Mouse (Mus musculus): ENCODE data around the gene Dusp23. TPM values are rescaled to one million over a fixed set of nuclear protein-coding genes. Genes with fewer than 3 reads are reported as not detected.

Gene Dusp23
- polyA plus RNA-seq (2012; rRNA removed) = 5.8 and 6.1 TPM in 2 replicates

GRCm38 (mm10) chr1:172632451-172633326, at the start of gene Dusp23:
Dusp23 (minus strand) TSS chr1:172632962.
- H3K4me3 ChIP-seq (ENCODE audit: control insufficient read depth, low read depth, low read length) = peak within 1 kb of the TSS; percentile 89
- H3K4me1 ChIP-seq (ENCODE audit: control insufficient read depth, insufficient read depth, low read length) = peaks cover 6% of the 10 kb centered on the region
- H3K36me3 ChIP-seq (ENCODE audit: control insufficient read depth, insufficient read depth, low read length) = no peaks in the 10 kb centered on the region
- H3K27me3 ChIP-seq (ENCODE audit: control insufficient read depth, insufficient read depth, low read length) = no peaks in the 10 kb centered on the region
- peak within 1 kb of the TSS; percentile 77 for H3K27ac ChIP-seq (ENCODE audit: control insufficient read depth, insufficient read depth, low read depth, low read length)
- peak; percentile 87 for TF ChIP-seq CTCF (IDR thresholded peaks at IDR 0.05; ENCODE audit: control insufficient read depth, insufficient read depth, insufficient replicate concordance, low read depth, low read length)
- peak; percentile 57; the same call in 1 of the 2 replicates for TF ChIP-seq POLR2A (IDR thresholded peaks at IDR 0.05; ENCODE audit: control insufficient read depth, low read depth, low read length)

- Histone ChIP-seq H3K4me1 (ENCODE audit: control insufficient read depth, insufficient read depth, low read length) (no peaks in the 10 kb centered on the region), H3K36me3 (ENCODE audit: control insufficient read depth, insufficient read depth, low read length) (no peaks in the 10 kb centered on the region), H3K27ac (ENCODE audit: control insufficient read depth, insufficient read depth, low read depth, low read length) (no peak overlapping the region), H3K27me3 (ENCODE audit: control insufficient read depth, insufficient read depth, low read length) (no peaks in the 10 kb centered on the region), H3K4me3 (ENCODE audit: control insufficient read depth, low read depth, low read length) (no peak overlapping the region)
- no peak for TF ChIP-seq POLR2A (IDR thresholded peaks at IDR 0.05; ENCODE audit: control insufficient read depth, low read depth, low read length)
- TF ChIP-seq CTCF (IDR thresholded peaks at IDR 0.05; ENCODE audit: control insufficient read depth, insufficient read depth, insufficient replicate concordance, low read depth, low read length) = no peak
These were observed 48.0 kb upstream of the Dusp23 start for GRCm38 (mm10) chr1:172680742-172681141.

DNA sequence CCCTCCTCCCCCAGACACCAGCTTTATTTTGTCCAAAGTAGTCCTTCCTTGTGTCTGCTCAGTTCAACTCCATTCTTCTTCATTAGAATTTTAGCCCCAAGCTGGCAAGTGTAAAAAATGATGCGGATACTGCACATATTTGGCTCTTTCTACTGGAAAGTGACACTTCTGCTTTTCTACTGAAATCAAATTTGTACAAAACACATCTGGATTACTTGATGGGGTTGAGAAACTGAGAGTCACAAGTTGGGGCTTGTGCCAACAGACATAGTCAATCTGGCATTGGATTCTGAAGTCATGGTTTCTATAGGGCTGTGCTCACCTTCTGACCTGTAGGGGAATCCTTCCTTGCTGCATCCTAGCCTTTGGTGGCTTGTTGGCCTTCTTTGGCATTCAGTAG, 38.0 kb upstream of the Dusp23 start:
- Histone ChIP-seq H3K4me1 (ENCODE audit: control insufficient read depth, insufficient read depth, low read length) (no peaks in the 10 kb centered on the region), H3K27ac (ENCODE audit: control insufficient read depth, insufficient read depth, low read depth, low read length) (no peak overlapping the region), H3K27me3 (ENCODE audit: control insufficient read depth, insufficient read depth, low read length) (no peaks in the 10 kb centered on the region), H3K36me3 (ENCODE audit: control insufficient read depth, insufficient read depth, low read length) (no peaks in the 10 kb centered on the region), H3K4me3 (ENCODE audit: control insufficient read depth, low read depth, low read length) (no peak overlapping the region)
- TF ChIP-seq CTCF (IDR thresholded peaks at IDR 0.05; ENCODE audit: control insufficient read depth, insufficient read depth, insufficient replicate concordance, low read depth, low read length) = no peak
- no peak for TF ChIP-seq POLR2A (IDR thresholded peaks at IDR 0.05; ENCODE audit: control insufficient read depth, low read depth, low read length)

- H3K36me3 ChIP-seq (ENCODE audit: control insufficient read depth, insufficient read depth, low read length) = no peaks in the 10 kb centered on the region
- no peak overlapping the region for H3K27ac ChIP-seq (ENCODE audit: control insufficient read depth, insufficient read depth, low read depth, low read length)
- H3K4me3 ChIP-seq (ENCODE audit: control insufficient read depth, low read depth, low read length) = no peak overlapping the region
- H3K27me3 ChIP-seq (ENCODE audit: control insufficient read depth, insufficient read depth, low read length) = no peaks in the 10 kb centered on the region
- H3K4me1 ChIP-seq (ENCODE audit: control insufficient read depth, insufficient read depth, low read length) = no peaks in the 10 kb centered on the region
- TF ChIP-seq POLR2A (IDR thresholded peaks at IDR 0.05; ENCODE audit: control insufficient read depth, low read depth, low read length) = no peak
These were observed 34.8 kb upstream of the Dusp23 start for GRCm38 (mm10) chr1:172667597-172667996.

DNA sequence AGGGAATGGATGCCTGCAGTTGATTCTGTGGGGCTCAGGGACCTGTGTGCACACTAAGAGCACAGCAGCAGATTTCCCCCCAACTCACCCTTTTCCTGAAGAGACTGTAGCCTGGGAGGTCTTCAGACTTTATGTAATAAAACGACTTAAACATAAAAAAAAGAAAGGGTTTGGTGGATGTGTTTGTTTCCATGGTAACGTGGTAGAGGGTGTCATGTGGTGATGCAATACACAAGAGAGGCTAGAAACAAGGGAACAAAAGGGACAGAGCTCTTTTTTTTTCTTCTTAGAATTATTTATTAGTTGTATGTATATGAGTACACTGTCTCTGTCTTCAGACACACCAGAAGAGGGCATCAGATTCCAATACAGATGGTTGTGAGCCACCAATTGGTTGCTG, 32.7 kb upstream of the Dusp23 start:
- Histone ChIP-seq H3K27me3 (ENCODE audit: control insufficient read depth, insufficient read depth, low read length) (no peaks in the 10 kb centered on the region), H3K4me3 (ENCODE audit: control insufficient read depth, low read depth, low read length) (no peak overlapping the region), H3K4me1 (ENCODE audit: control insufficient read depth, insufficient read depth, low read length) (no peaks in the 10 kb centered on the region), H3K36me3 (ENCODE audit: control insufficient read depth, insufficient read depth, low read length) (no peaks in the 10 kb centered on the region), H3K27ac (ENCODE audit: control insufficient read depth, insufficient read depth, low read depth, low read length) (no peak overlapping the region)
- TF ChIP-seq POLR2A (IDR thresholded peaks at IDR 0.05; ENCODE audit: control insufficient read depth, low read depth, low read length) = no peak
- TF ChIP-seq CTCF (IDR thresholded peaks at IDR 0.05; ENCODE audit: control insufficient read depth, insufficient read depth, insufficient replicate concordance, low read depth, low read length) = no peak

DNA sequence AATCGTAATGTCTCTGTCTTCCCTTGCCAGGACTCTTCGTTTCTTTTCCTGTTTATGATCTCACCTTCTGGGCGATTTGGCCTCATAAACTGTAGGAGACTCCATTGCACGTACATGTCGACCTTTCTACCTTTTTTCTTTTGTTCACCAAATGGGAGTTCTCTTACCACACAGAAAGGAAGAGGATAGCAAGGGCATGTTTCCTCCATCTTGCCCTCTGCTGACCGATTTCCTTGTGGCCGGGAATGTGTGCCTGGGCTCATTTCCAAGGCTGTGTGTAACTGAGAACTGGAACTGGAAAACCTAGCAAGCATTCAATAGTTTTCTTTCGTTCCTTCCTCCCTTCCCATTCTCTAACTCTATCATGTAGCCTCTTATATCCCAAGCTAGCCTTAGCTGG, 26.9 kb upstream of the Dusp23 start:
- H3K27ac ChIP-seq (ENCODE audit: control insufficient read depth, insufficient read depth, low read depth, low read length) = no peak overlapping the region
- H3K4me1 ChIP-seq (ENCODE audit: control insufficient read depth, insufficient read depth, low read length) = no peaks in the 10 kb centered on the region
- H3K4me3 ChIP-seq (ENCODE audit: control insufficient read depth, low read depth, low read length) = no peak overlapping the region
- H3K27me3 ChIP-seq (ENCODE audit: control insufficient read depth, insufficient read depth, low read length) = no peaks in the 10 kb centered on the region
- TF ChIP-seq POLR2A (IDR thresholded peaks at IDR 0.05; ENCODE audit: control insufficient read depth, low read depth, low read length) (no peak), CTCF (IDR thresholded peaks at IDR 0.05; ENCODE audit: control insufficient read depth, insufficient read depth, insufficient replicate concordance, low read depth, low read length) (no peak)
- no peaks in the 10 kb centered on the region for H3K36me3 ChIP-seq (ENCODE audit: control insufficient read depth, insufficient read depth, low read length)

DNA sequence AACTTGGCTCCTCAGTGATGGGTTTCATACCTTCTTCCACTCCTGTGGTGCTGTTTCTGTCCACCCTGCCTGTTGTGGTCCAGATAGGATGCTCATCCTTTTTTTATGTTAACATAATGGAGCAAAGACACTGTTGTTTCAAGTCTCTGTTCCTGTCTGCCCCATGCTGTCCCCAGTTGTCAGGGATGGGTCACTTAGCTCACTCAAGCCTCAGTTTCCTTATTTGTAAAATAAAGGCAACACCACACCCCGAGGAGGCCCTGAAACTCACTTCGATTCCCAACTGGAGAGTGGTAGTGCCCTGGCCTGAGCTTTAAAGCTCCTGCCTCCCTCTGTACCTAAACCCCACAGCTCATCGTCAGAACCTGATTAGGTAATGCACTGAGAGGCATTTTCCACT, 24.5 kb upstream of the Dusp23 start:
- TF ChIP-seq CTCF (IDR thresholded peaks at IDR 0.05; ENCODE audit: control insufficient read depth, insufficient read depth, insufficient replicate concordance, low read depth, low read length) (no peak), POLR2A (IDR thresholded peaks at IDR 0.05; ENCODE audit: control insufficient read depth, low read depth, low read length) (no peak)
- Histone ChIP-seq H3K4me1 (ENCODE audit: control insufficient read depth, insufficient read depth, low read length) (no peaks in the 10 kb centered on the region), H3K27me3 (ENCODE audit: control insufficient read depth, insufficient read depth, low read length) (no peaks in the 10 kb centered on the region), H3K4me3 (ENCODE audit: control insufficient read depth, low read depth, low read length) (no peak overlapping the region), H3K27ac (ENCODE audit: control insufficient read depth, insufficient read depth, low read depth, low read length) (no peak overlapping the region), H3K36me3 (ENCODE audit: control insufficient read depth, insufficient read depth, low read length) (no peaks in the 10 kb centered on the region)

Measured in testis, adult 2 months (tissue).